Mouse (Mus musculus): ENCODE data around the gene Map3k21. TPM values are rescaled to one million over a fixed set of nuclear protein-coding genes. Genes with fewer than 3 reads are reported as not detected.

Map3k21 gene
- polyA plus RNA-seq, 1 experiment from 2014 or later, result 0.72 TPM

GRCm38 (mm10) chr8:125956796-125957195, 46.5 kb downstream of the Map3k21 start:
- Histone ChIP-seq H3K4me1 (no peaks in the 10 kb centered on the region), H3K4me2 (no peak overlapping the region), H3K27ac (no peak overlapping the region), H3K9ac (no peak overlapping the region), H3K36me3 (replicated peaks) (no peaks in the 10 kb centered on the region), H3K27me3 (replicated peaks) (peaks cover 5% of the 10 kb centered on the region; the same call in 1 of the 2 replicates), H3K9me3 (no peaks in the 10 kb centered on the region; the same call in 1 of the 2 replicates), H3K4me3 (no peak overlapping the region)
- ATAC-seq (replicated peaks), result no peak
- WGBS, result 73% methylated on average over 9 of the region's 9 CpGs

GRCm38 (mm10) chr8:125957226-125957993, 47.2 kb downstream of the Map3k21 start:
- Histone ChIP-seq H3K27me3 (replicated peaks) (peaks cover 5% of the 10 kb centered on the region; the same call in 1 of the 2 replicates), H3K4me3 (no peak overlapping the region), H3K36me3 (replicated peaks) (no peaks in the 10 kb centered on the region), H3K9ac (no peak overlapping the region), H3K27ac (no peak overlapping the region), H3K4me1 (no peaks in the 10 kb centered on the region), H3K4me2 (no peak overlapping the region), H3K9me3 (no peaks in the 10 kb centered on the region; the same call in 1 of the 2 replicates)
- ATAC-seq (replicated peaks), result no peak
- 63% methylated on average over 13 of the region's 13 CpGs for WGBS

GRCm38 (mm10) chr8:125957994-125958368, 47.7 kb downstream of the Map3k21 start:
- H3K36me3 ChIP-seq (replicated peaks), result no peaks in the 10 kb centered on the region
- no peaks in the 10 kb centered on the region; the same call in 1 of the 2 replicates for H3K9me3 ChIP-seq
- 77% methylated on average over 1 of the region's 1 CpGs for WGBS
- H3K4me3 ChIP-seq, result no peak overlapping the region
- no peaks in the 10 kb centered on the region for H3K4me1 ChIP-seq
- ATAC-seq (replicated peaks), result no peak
- no peak overlapping the region for H3K27ac ChIP-seq
- H3K9ac ChIP-seq, result no peak overlapping the region
- H3K4me2 ChIP-seq, result no peak overlapping the region
- peaks cover 5% of the 10 kb centered on the region; the same call in 1 of the 2 replicates for H3K27me3 ChIP-seq (replicated peaks)

GRCm38 (mm10) chr8:125959363-125959771, 49.1 kb downstream of the Map3k21 start:
- H3K36me3 ChIP-seq (replicated peaks), result no peaks in the 10 kb centered on the region
- H3K9me3 ChIP-seq, result no peaks in the 10 kb centered on the region; the same call in 1 of the 2 replicates
- no peak overlapping the region for H3K4me2 ChIP-seq
- peaks cover 5% of the 10 kb centered on the region; the same call in 1 of the 2 replicates for H3K4me1 ChIP-seq
- WGBS, result 72% methylated on average over 4 of the region's 4 CpGs
- H3K9ac ChIP-seq, result no peak overlapping the region
- H3K27me3 ChIP-seq (replicated peaks), result peaks cover 5% of the 10 kb centered on the region; the same call in 1 of the 2 replicates
- no peak overlapping the region for H3K4me3 ChIP-seq
- no peak for ATAC-seq (replicated peaks)
- H3K27ac ChIP-seq, result no peak overlapping the region

GRCm38 (mm10) chr8:125960037-125960436, 49.8 kb downstream of the Map3k21 start:
- Histone ChIP-seq H3K4me3 (no peak overlapping the region), H3K9ac (no peak overlapping the region), H3K27ac (no peak overlapping the region), H3K4me1 (peaks cover 5% of the 10 kb centered on the region; the same call in 1 of the 2 replicates), H3K9me3 (no peaks in the 10 kb centered on the region; the same call in 1 of the 2 replicates), H3K36me3 (replicated peaks) (no peaks in the 10 kb centered on the region), H3K4me2 (no peak overlapping the region), H3K27me3 (replicated peaks) (peaks cover 2% of the 10 kb centered on the region; the same call in 1 of the 2 replicates)
- WGBS, result 89% methylated on average over 8 of the region's 8 CpGs
- ATAC-seq (replicated peaks), result no peak

- no peak overlapping the region for H3K27ac ChIP-seq
- WGBS, result 74% methylated on average over 6 of the region's 6 CpGs
Measured at GRCm38 (mm10) chr8:125961790-125962189, 51.5 kb downstream of the Map3k21 start.

GRCm38 (mm10) chr8:125963807-125964211, 53.6 kb downstream of the Map3k21 start:
- no peak overlapping the region for H3K4me3 ChIP-seq
- H3K27me3 ChIP-seq (replicated peaks), result no peaks in the 10 kb centered on the region
- no peak overlapping the region for H3K9ac ChIP-seq
- ATAC-seq (replicated peaks), result no peak
- H3K36me3 ChIP-seq (replicated peaks), result no peaks in the 10 kb centered on the region
- H3K4me1 ChIP-seq, result peaks cover 5% of the 10 kb centered on the region; the same call in 1 of the 2 replicates
- H3K4me2 ChIP-seq, result peak overlapping the region; percentile 35
- no peaks in the 10 kb centered on the region; the same call in 1 of the 2 replicates for H3K9me3 ChIP-seq
- H3K27ac ChIP-seq, result no peak overlapping the region
- WGBS, result 4% methylated on average over 11 of the region's 11 CpGs

More at GRCm38 (mm10) chr8:125961790-125962189, 51.5 kb downstream of the Map3k21 start:
- Histone ChIP-seq H3K27me3 (replicated peaks) (no peaks in the 10 kb centered on the region), H3K36me3 (replicated peaks) (no peaks in the 10 kb centered on the region), H3K9me3 (no peaks in the 10 kb centered on the region; the same call in 1 of the 2 replicates), H3K4me2 (no peak overlapping the region), H3K9ac (no peak overlapping the region), H3K4me3 (no peak overlapping the region), H3K4me1 (peaks cover 5% of the 10 kb centered on the region; the same call in 1 of the 2 replicates)
- ATAC-seq (replicated peaks), result no peak

- no peaks in the 10 kb centered on the region for H3K4me1 ChIP-seq
- no peak overlapping the region for H3K4me2 ChIP-seq
- no peak overlapping the region for H3K4me3 ChIP-seq
- whole genome bisulfite sequencing, result 63% methylated on average over 3 of the region's 3 CpGs
- no peaks in the 10 kb centered on the region for H3K9me3 ChIP-seq
- no peak for ATAC-seq (replicated peaks)
- no peak overlapping the region for H3K27ac ChIP-seq
- H3K27me3 ChIP-seq (replicated peaks), result no peaks in the 10 kb centered on the region
- H3K9ac ChIP-seq, result no peak overlapping the region
- H3K36me3 ChIP-seq (replicated peaks), result no peaks in the 10 kb centered on the region
Measured at GRCm38 (mm10) chr8:125971336-125971735, 61.1 kb downstream of the Map3k21 start.

- no peaks in the 10 kb centered on the region for H3K9me3 ChIP-seq
- no peak overlapping the region for H3K4me2 ChIP-seq
- H3K4me3 ChIP-seq, result no peak overlapping the region
- no peak overlapping the region for H3K27ac ChIP-seq
- no peaks in the 10 kb centered on the region for H3K4me1 ChIP-seq
- WGBS, result 85% methylated on average over 4 of the region's 4 CpGs
- no peak for ATAC-seq (replicated peaks)
- H3K36me3 ChIP-seq (replicated peaks), result no peaks in the 10 kb centered on the region
- no peaks in the 10 kb centered on the region for H3K27me3 ChIP-seq (replicated peaks)
- no peak overlapping the region for H3K9ac ChIP-seq
Measured at GRCm38 (mm10) chr8:125975981-125976380, 65.7 kb downstream of the Map3k21 start.

GRCm38 (mm10) chr8:125980826-125981225, 70.6 kb downstream of the Map3k21 start:
- no peak for ATAC-seq (replicated peaks)
- H3K9me3 ChIP-seq, result no peaks in the 10 kb centered on the region
- H3K4me1 ChIP-seq, result no peaks in the 10 kb centered on the region
- no peak overlapping the region for H3K4me2 ChIP-seq
- H3K4me3 ChIP-seq, result no peak overlapping the region
- H3K27me3 ChIP-seq (replicated peaks), result no peaks in the 10 kb centered on the region
- no peak overlapping the region for H3K27ac ChIP-seq
- 45% methylated on average over 6 of the region's 6 CpGs for WGBS
- no peak overlapping the region for H3K9ac ChIP-seq
- no peaks in the 10 kb centered on the region for H3K36me3 ChIP-seq (replicated peaks)

- WGBS, result 76% methylated on average over 3 of the region's 3 CpGs
Measured at GRCm38 (mm10) chr8:125983515-125983914, 73.3 kb downstream of the Map3k21 start.

GRCm38 (mm10) chr8:125984140-125984539, 73.9 kb downstream of the Map3k21 start:
- H3K4me2 ChIP-seq, result no peak overlapping the region

More at GRCm38 (mm10) chr8:125983515-125983914, 73.3 kb downstream of the Map3k21 start:
- H3K36me3 ChIP-seq (replicated peaks), result no peaks in the 10 kb centered on the region
- peaks cover 4% of the 10 kb centered on the region; the same call in 1 of the 2 replicates for H3K4me1 ChIP-seq
- no peaks in the 10 kb centered on the region for H3K27me3 ChIP-seq (replicated peaks)
- H3K9me3 ChIP-seq, result no peaks in the 10 kb centered on the region
- no peak overlapping the region for H3K4me2 ChIP-seq
- H3K27ac ChIP-seq, result no peak overlapping the region
- ATAC-seq (replicated peaks), result no peak
- H3K9ac ChIP-seq, result no peak overlapping the region
- H3K4me3 ChIP-seq, result no peak overlapping the region

More at GRCm38 (mm10) chr8:125984140-125984539, 73.9 kb downstream of the Map3k21 start:
- H3K4me3 ChIP-seq, result no peak overlapping the region
- H3K4me1 ChIP-seq, result peaks cover 4% of the 10 kb centered on the region; the same call in 1 of the 2 replicates
- no peak overlapping the region for H3K9ac ChIP-seq
- no peaks in the 10 kb centered on the region for H3K27me3 ChIP-seq (replicated peaks)
- H3K36me3 ChIP-seq (replicated peaks), result no peaks in the 10 kb centered on the region
- 88% methylated on average over 4 of the region's 4 CpGs for WGBS
- no peaks in the 10 kb centered on the region for H3K9me3 ChIP-seq
- ATAC-seq (replicated peaks), result no peak
- H3K27ac ChIP-seq, result no peak overlapping the region
